ENCODE assay signal across 8 mouse cellular contexts in genomic region chr2:69821711-69822110, GRCm38 (mm10). TPM values are rescaled to one million over a fixed set of nuclear protein-coding genes. Genes with fewer than 3 reads are reported as not detected.
DNase-seq lines count a peak whose midpoint lies in the region.

TSS of gene Klhl23 (plus strand) at chr2:69821944.

- no peaks in the 10 kb centered on the region for H3K27me3 ChIP-seq in megakaryocyte, embryonic 14.5 days (replicated peaks)

- peaks cover 49% of the 10 kb centered on the region for H3K4me1 ChIP-seq in megakaryocyte, embryonic 14.5 days

- peak; percentile 16 for DNase-seq in ovary, postnatal 36 days (ENCODE audit: low spot score)
- DNase-seq in ovary, postnatal 14 days (ENCODE audit: low spot score), result no peak
- peak; percentile 53 for DNase-seq in embryo, embryonic 10.5 days (ENCODE audit: low spot score)
- peak; percentile 18 to 52 for DNase-seq in heart, adult 9 months (ENCODE audit: low spot score in 2 of 2)
- no peak for DNase-seq in left cerebral cortex, adult 8-10 months (ENCODE audit: low spot score in 2 of 2)
- DNase-seq in testis, postnatal 14 days (ENCODE audit: low spot score), result peak; percentile 51
- no peak for DNase-seq in frontal cortex, postnatal 14 days (ENCODE audit: low spot score in 2 of 2)

- H3K9me3 ChIP-seq in megakaryocyte, embryonic 14.5 days, result no peaks in the 10 kb centered on the region

- H3K4me3 ChIP-seq in megakaryocyte, embryonic 14.5 days (replicated peaks), result peak within 1 kb of the TSS; percentile 92

- peaks cover 17% of the 10 kb centered on the region for H3K36me3 ChIP-seq in megakaryocyte, embryonic 14.5 days (replicated peaks; ENCODE audit: low read length)

RNA-seq across cellular contexts. Expression of gene Klhl23, which starts in this region (rescaled TPM):
- total RNA-seq in left cerebral cortex, adult 8-10 months (2022), result 10 to 100 TPM; 46.7 to 55.1 (median 53.3) TPM
- polyA plus RNA-seq in megakaryocyte, embryonic 14.5 days (2012; ENCODE audit: insufficient read depth, low replicate concordance), result 0.20 and 3.8 TPM in 2 replicates

Comparison
In these comparisons a context has a peak if more than half of its experiments do, and no peak if none do; other contexts are left out.
1. DNase-seq: peak in ovary, postnatal 36 days (single experiment), embryo, embryonic 10.5 days (single experiment), heart, adult 9 months (2 of 2) and testis, postnatal 14 days (single experiment); none in ovary, postnatal 14 days (single experiment), left cerebral cortex, adult 8-10 months (0 of 2) and frontal cortex, postnatal 14 days (0 of 2).